Mouse (Mus musculus): Measurements from ENCODE around the gene Elk4. TPM values are rescaled to one million over a fixed set of nuclear protein-coding genes. Genes with fewer than 3 reads are reported as not detected.
A peak's percentile ranks its signal among the peaks of the same experiment; 100 is the strongest.

Gene Elk4
- polyA plus RNA-seq, 1 experiment from 2014 or later = 10.7 TPM

GRCm38 (mm10) chr1:132007828-132008827 is 721 bp downstream of the Elk4 start:
- H3K4me3 ChIP-seq (ENCODE audit: low read depth, low read length) = peak overlapping the region; percentile 83
- TF ChIP-seq CTCF (IDR thresholded peaks at IDR 0.05; ENCODE audit: low read depth) = peak; percentile 2; the same call in 1 of the 2 replicates
- TF ChIP-seq EP300 (IDR thresholded peaks at IDR 0.05; ENCODE audit: low read depth) = peak; percentile 49; the same call in 1 of the 2 replicates
- H3K9me3 ChIP-seq (ENCODE audit: low read length) = no peaks in the 10 kb centered on the region
- under 1% methylated on average over 64 of the region's 72 CpGs for WGBS (ENCODE audit: insufficient replicate concordance)
- peak overlapping the region; percentile 82 for H3K4me2 ChIP-seq (ENCODE audit: low read depth, low read length)
- H3K27ac ChIP-seq (ENCODE audit: low read depth) = peak overlapping the region; percentile 100
- no peaks in the 10 kb centered on the region for H3K36me3 ChIP-seq (replicated peaks; ENCODE audit: insufficient read depth, low read length)
- H3K27me3 ChIP-seq (ENCODE audit: insufficient read depth, low read length) = no peaks in the 10 kb centered on the region
- H3K4me1 ChIP-seq (ENCODE audit: insufficient read depth) = peaks cover 40% of the 10 kb centered on the region
- DNase-seq = peak; percentile 95
- H3K9ac ChIP-seq (replicated peaks) = peak overlapping the region; percentile 97
- ATAC-seq = peak; percentile 88

GRCm38 (mm10) chr1:132008881-132009644 is 1.7 kb downstream of the Elk4 start:
- H3K27ac ChIP-seq (ENCODE audit: low read depth) = peak overlapping the region; percentile 100
- ATAC-seq = no peak
- 17% methylated on average over 8 of the region's 8 CpGs for WGBS (ENCODE audit: insufficient replicate concordance)

GRCm38 (mm10) chr1:132010632-132011501 is 3.5 kb downstream of the Elk4 start:
- no peak for TF ChIP-seq CTCF (IDR thresholded peaks at IDR 0.05; ENCODE audit: low read depth)
- TF ChIP-seq EP300 (IDR thresholded peaks at IDR 0.05; ENCODE audit: low read depth) = peak; percentile 15; the same call in 1 of the 2 replicates
- ATAC-seq = no peak
- peaks cover 35% of the 10 kb centered on the region for H3K4me1 ChIP-seq (ENCODE audit: insufficient read depth)
- WGBS (ENCODE audit: insufficient replicate concordance) = 47% methylated on average over 17 of the region's 17 CpGs
- H3K27me3 ChIP-seq (ENCODE audit: insufficient read depth, low read length) = no peaks in the 10 kb centered on the region
- peak overlapping the region; percentile 82 for H3K4me2 ChIP-seq (ENCODE audit: low read depth, low read length)
- no peak overlapping the region; the same call in 1 of the 2 replicates for H3K9ac ChIP-seq (replicated peaks)
- 0 out of 2 replicates have a peak overlapping the region, but pooled peaks have one; percentile 29 for H3K4me3 ChIP-seq (ENCODE audit: low read depth, low read length)
- peak; percentile 30 for DNase-seq
- H3K36me3 ChIP-seq (replicated peaks; ENCODE audit: insufficient read depth, low read length) = peaks cover 13% of the 10 kb centered on the region
- H3K27ac ChIP-seq (ENCODE audit: low read depth) = peak overlapping the region; percentile 100
- no peaks in the 10 kb centered on the region for H3K9me3 ChIP-seq (ENCODE audit: low read length)

More at GRCm38 (mm10) chr1:132008881-132009644, 1.7 kb downstream of the Elk4 start:
- Histone ChIP-seq H3K36me3 (replicated peaks; ENCODE audit: insufficient read depth, low read length) (no peaks in the 10 kb centered on the region; the same call in 1 of the 2 replicates), H3K9me3 (ENCODE audit: low read length) (no peaks in the 10 kb centered on the region), H3K4me1 (ENCODE audit: insufficient read depth) (peaks cover 40% of the 10 kb centered on the region), H3K4me3 (ENCODE audit: low read depth, low read length) (peak overlapping the region; percentile 83), H3K9ac (replicated peaks) (peak overlapping the region; percentile 97), H3K4me2 (ENCODE audit: low read depth, low read length) (peak overlapping the region; percentile 82), H3K27me3 (ENCODE audit: insufficient read depth, low read length) (no peaks in the 10 kb centered on the region)
- TF ChIP-seq CTCF (IDR thresholded peaks at IDR 0.05; ENCODE audit: low read depth) (no peak), EP300 (IDR thresholded peaks at IDR 0.05; ENCODE audit: low read depth) (no peak)
- DNase-seq = no peak

GRCm38 (mm10) chr1:132011785-132012184 is 4.4 kb downstream of the Elk4 start:
- Histone ChIP-seq H3K27me3 (ENCODE audit: insufficient read depth, low read length) (no peaks in the 10 kb centered on the region), H3K36me3 (replicated peaks; ENCODE audit: insufficient read depth, low read length) (peaks cover 17% of the 10 kb centered on the region), H3K9ac (replicated peaks) (no peak overlapping the region), H3K9me3 (ENCODE audit: low read length) (no peaks in the 10 kb centered on the region), H3K4me3 (ENCODE audit: low read depth, low read length) (no peak overlapping the region), H3K27ac (ENCODE audit: low read depth) (no peak overlapping the region), H3K4me1 (ENCODE audit: insufficient read depth) (peaks cover 31% of the 10 kb centered on the region), H3K4me2 (ENCODE audit: low read depth, low read length) (peak overlapping the region; percentile 16; the same call in 1 of the 2 replicates)
- 59% methylated on average over 2 of the region's 2 CpGs for WGBS (ENCODE audit: insufficient replicate concordance)
- TF ChIP-seq CTCF (IDR thresholded peaks at IDR 0.05; ENCODE audit: low read depth) (no peak), EP300 (IDR thresholded peaks at IDR 0.05; ENCODE audit: low read depth) (no peak)
- DNase-seq (no peak), ATAC-seq (no peak)

- Histone ChIP-seq H3K4me2 (ENCODE audit: low read depth, low read length) (no peak overlapping the region), H3K27me3 (ENCODE audit: insufficient read depth, low read length) (no peaks in the 10 kb centered on the region), H3K9me3 (ENCODE audit: low read length) (no peaks in the 10 kb centered on the region), H3K4me3 (ENCODE audit: low read depth, low read length) (no peak overlapping the region), H3K36me3 (replicated peaks; ENCODE audit: insufficient read depth, low read length) (peaks cover 28% of the 10 kb centered on the region), H3K27ac (ENCODE audit: low read depth) (no peak overlapping the region), H3K4me1 (ENCODE audit: insufficient read depth) (peaks cover 31% of the 10 kb centered on the region), H3K9ac (replicated peaks) (no peak overlapping the region)
- ATAC-seq (no peak), DNase-seq (no peak)
- WGBS (ENCODE audit: insufficient replicate concordance) = 85% methylated on average over 8 of the region's 8 CpGs
- no peak for TF ChIP-seq CTCF (IDR thresholded peaks at IDR 0.05; ENCODE audit: low read depth)
- no peak for TF ChIP-seq EP300 (IDR thresholded peaks at IDR 0.05; ENCODE audit: low read depth)
These were observed 5.5 kb downstream of the Elk4 start for GRCm38 (mm10) chr1:132012861-132013260.
